Mouse (Mus musculus) myocyte (in vitro differentiated cells): ENCODE measurements around the gene Cxcl3.

Experiments used
- E2F4 ChIP-seq: IDR thresholded peaks from one replicate; pipeline ENCODE4 v1.6.1; 2011; ENCODE audit warnings: mild to moderate bottlenecking, control low read depth, moderate library complexity; ENCODE audit not compliant: insufficient read depth
- MYOD1 ChIP-seq, 3 experiments: IDR thresholded peaks; one replicate each; pipeline ENCODE4 v1.6.1; 2011; ENCODE audit warnings: control low read depth in 2 of 3, low read depth in 2 of 3, mild to moderate bottlenecking in 2 of 3, moderate library complexity in 1 of 3; ENCODE audit not compliant: insufficient read length in 2 of 3, control insufficient read depth in 1 of 3
- POLR2A ChIP-seq: IDR thresholded peaks from one replicate; pipeline ENCODE4 v1.6.1; 2011; ENCODE audit warnings: low read depth, mild to moderate bottlenecking, control low read depth, moderate library complexity; ENCODE audit not compliant: insufficient read length
- SRF ChIP-seq: IDR thresholded peaks from one replicate; pipeline ENCODE4 v1.6.1; 2011; ENCODE audit warnings: low read depth; ENCODE audit not compliant: control insufficient read depth, insufficient read length
- TCF12 ChIP-seq: IDR thresholded peaks from one replicate; pipeline ENCODE4 v1.6.1; 2011; ENCODE audit warnings: mild to moderate bottlenecking, control low read depth; ENCODE audit not compliant: poor library complexity, insufficient read depth, severe bottlenecking
- TCF3 ChIP-seq: IDR thresholded peaks from one replicate; pipeline ENCODE4 v1.6.1; 2011; ENCODE audit warnings: low read depth, control low read depth; ENCODE audit not compliant: insufficient read length
- USF1 ChIP-seq: IDR thresholded peaks from one replicate; pipeline ENCODE4 v1.6.1; 2011; ENCODE audit warnings: low read depth, mild to moderate bottlenecking, control low read depth, moderate library complexity

GRCm38 (mm10) chr5:90753934-90754333 lies 32.0 kb upstream of the Cxcl3 start:
- TF ChIP-seq MYOD1 (IDR thresholded peaks at IDR 0.05; ENCODE audit: control insufficient read depth in 1 of 3, insufficient read length in 2 of 3, low read depth in 2 of 3) (no peak), E2F4 (no peak), USF1 (no peak), POLR2A (no peak), SRF (no peak), TCF12 (no peak), TCF3 (no peak)
